Mouse (Mus musculus): ENCODE measurements around the gene Ash1l. TPM values are rescaled to one million over a fixed set of nuclear protein-coding genes. Genes with fewer than 3 reads are reported as not detected.

Gene Ash1l
- total and polyA plus RNA-seq, 3 experiments: 9.6 to 22.2 (median 12.8) TPM

DNA sequence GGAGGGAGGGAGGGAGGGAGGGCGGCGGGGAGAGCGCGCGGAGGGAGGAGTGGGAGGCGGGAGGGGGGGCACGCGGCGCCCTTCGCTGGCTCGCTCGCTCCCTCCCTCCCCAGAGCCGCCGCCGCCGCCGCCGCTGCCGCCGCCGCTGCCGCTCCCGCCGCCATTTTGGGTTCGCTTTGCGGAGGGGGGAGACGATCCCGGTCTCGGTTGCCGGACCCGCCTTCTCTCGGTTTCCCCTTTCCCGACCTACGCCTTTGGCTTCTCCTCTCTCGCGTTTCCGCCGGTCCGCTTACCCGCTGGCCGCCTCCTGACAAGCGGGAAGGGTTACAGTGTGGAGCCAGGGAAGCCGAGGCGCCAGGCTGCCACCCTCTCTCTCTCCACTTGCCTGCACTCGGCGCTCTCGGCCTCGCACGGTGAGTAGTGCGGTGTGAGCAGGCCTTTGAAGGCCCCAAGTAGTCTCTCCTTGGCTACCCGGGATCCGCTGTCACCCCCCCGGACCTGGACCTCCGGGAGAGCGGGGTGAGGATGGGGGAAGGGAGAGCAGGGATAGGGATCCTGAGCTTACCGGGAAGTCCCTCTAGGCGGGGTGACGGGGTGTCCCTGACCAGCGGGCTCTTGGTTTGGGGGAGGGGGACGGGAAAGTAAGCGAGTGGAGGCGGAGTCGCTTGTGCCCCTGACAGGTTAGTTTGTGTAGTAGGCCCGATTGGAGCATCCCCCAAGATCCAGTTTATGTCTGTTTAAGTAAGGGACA lies at the start of gene Ash1l, which contains the start of gene Dap3 (continued):
- TF ChIP-seq SIN3A (IDR thresholded peaks at IDR 0.05; ENCODE audit: low read length) (peak; percentile 82), ZNF384 (IDR thresholded peaks at IDR 0.05; ENCODE audit: low read depth, low read length) (no peak), CHD1 (IDR thresholded peaks at IDR 0.05; ENCODE audit: low read depth, low read length) (no peak), NELFE (IDR thresholded peaks at IDR 0.05; ENCODE audit: low read depth, low read length) (peak; percentile 4; the same call in 1 of the 2 replicates)

DNA sequence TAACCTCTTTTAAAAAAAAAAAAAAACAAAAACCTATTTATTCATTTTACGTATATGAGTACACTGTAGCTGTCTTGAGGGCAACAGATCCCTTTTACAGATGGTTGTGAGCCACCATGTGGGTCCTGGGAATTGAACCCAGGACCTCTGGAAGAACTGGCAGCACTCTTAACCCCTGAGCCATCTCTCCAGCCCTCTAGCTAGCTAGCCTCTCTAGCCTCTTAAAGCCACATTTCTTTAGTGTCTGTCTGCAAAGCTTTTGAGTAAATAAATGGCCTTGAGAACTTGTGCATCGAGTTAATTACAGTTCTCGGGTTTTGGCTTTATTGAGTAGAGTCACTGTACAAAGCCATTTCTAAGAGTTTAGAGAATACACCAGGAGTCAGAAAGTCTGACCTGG lies 45.6 kb upstream of the Ash1l start:
- Histone ChIP-seq H3K9me3 (replicated peaks; ENCODE audit: insufficient read depth, low read length) (no peaks in the 10 kb centered on the region), H3K27ac (ENCODE audit: control insufficient read depth, low read depth, low read length) (no peak overlapping the region), H3K79me2 (ENCODE audit: control insufficient read depth, insufficient read depth, low read length, poor library complexity) (no peaks in the 10 kb centered on the region), H3K9ac (ENCODE audit: control insufficient read depth, low read depth, low read length, poor library complexity, severe bottlenecking) (no peak overlapping the region), H3K4me1 (ENCODE audit: control insufficient read depth in 1 of 2, insufficient read depth in 2 of 2, low read length in 2 of 2) (no peaks in the 10 kb centered on the region), H3K4me3 (ENCODE audit: control insufficient read depth in 1 of 2, insufficient read depth in 1 of 2, low read depth in 2 of 2, low read length in 2 of 2) (no peak overlapping the region), H3K27me3 (ENCODE audit: control insufficient read depth in 1 of 2, insufficient read depth in 2 of 2, low read length in 2 of 2) (no peaks in the 10 kb centered on the region), H3K36me3 (ENCODE audit: control insufficient read depth in 1 of 2, insufficient read depth in 2 of 2, low read length in 2 of 2) (peaks cover 0 to 25% of the 10 kb centered on the region in 2 experiments; a peak in 2 of 4 replicates)
- peak; percentile 14 for DNase-seq (ENCODE audit: low read depth, low spot score)
- TF ChIP-seq SIN3A (IDR thresholded peaks at IDR 0.05; ENCODE audit: low read length) (no peak), POLR2A (IDR thresholded peaks at IDR 0.05; ENCODE audit: control insufficient read depth in 1 of 2, insufficient read depth in 1 of 2, low read depth in 1 of 2, low read length in 2 of 2, poor library complexity in 1 of 2) (peak in 1 of 2 experiments; percentile 34; a peak in 1 of 4 replicates), TAL1 (IDR thresholded peaks at IDR 0.05; ENCODE audit: low read length) (no peak), TBP (IDR thresholded peaks at IDR 0.05; ENCODE audit: low read depth, low read length) (peak; percentile 84)

DNA sequence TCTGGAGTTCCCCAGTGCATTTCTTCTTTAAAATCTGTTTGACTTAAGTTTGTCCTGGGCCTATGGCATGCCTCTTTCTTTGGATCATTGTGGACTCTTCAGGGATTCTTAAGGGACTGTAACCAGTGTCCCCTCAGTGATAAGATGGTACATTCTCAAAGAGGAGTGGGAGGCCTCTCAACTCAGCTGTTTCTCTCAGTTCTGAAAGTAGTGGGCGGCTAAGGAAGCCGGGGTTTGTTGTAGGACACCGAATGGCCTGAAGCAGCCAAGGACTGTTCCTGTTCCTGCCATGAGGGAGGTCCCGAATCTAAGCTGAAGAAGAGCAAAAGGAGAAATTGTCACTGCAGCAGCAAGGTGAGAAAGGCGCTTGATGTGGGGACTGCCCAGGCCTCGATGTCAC lies 45.2 kb upstream of the Ash1l start:
- Histone ChIP-seq H3K4me1 (ENCODE audit: control insufficient read depth in 1 of 2, insufficient read depth in 2 of 2, low read length in 2 of 2) (no peaks in the 10 kb centered on the region), H3K9ac (ENCODE audit: control insufficient read depth, low read depth, low read length, poor library complexity, severe bottlenecking) (no peak overlapping the region), H3K27me3 (ENCODE audit: control insufficient read depth in 1 of 2, insufficient read depth in 2 of 2, low read length in 2 of 2) (no peaks in the 10 kb centered on the region), H3K79me2 (ENCODE audit: control insufficient read depth, insufficient read depth, low read length, poor library complexity) (no peaks in the 10 kb centered on the region), H3K36me3 (ENCODE audit: control insufficient read depth in 1 of 2, insufficient read depth in 2 of 2, low read length in 2 of 2) (peaks cover 0 to 25% of the 10 kb centered on the region in 2 experiments; a peak in 2 of 4 replicates), H3K9me3 (replicated peaks; ENCODE audit: insufficient read depth, low read length) (no peaks in the 10 kb centered on the region), H3K4me3 (ENCODE audit: control insufficient read depth in 1 of 2, insufficient read depth in 1 of 2, low read depth in 2 of 2, low read length in 2 of 2) (no peak overlapping the region), H3K27ac (ENCODE audit: control insufficient read depth, low read depth, low read length) (no peak overlapping the region)
- TF ChIP-seq POLR2A (IDR thresholded peaks at IDR 0.05; ENCODE audit: control insufficient read depth in 1 of 2, insufficient read depth in 1 of 2, low read depth in 1 of 2, low read length in 2 of 2, poor library complexity in 1 of 2) (peak in 1 of 2 experiments; percentile 20; a peak in 1 of 4 replicates), RAD21 (IDR thresholded peaks at IDR 0.05; ENCODE audit: low read depth, low read length) (no peak)
- peak; percentile 6 for DNase-seq (ENCODE audit: low read depth, low spot score)

- DNase-seq (ENCODE audit: low read depth, low spot score): peak; percentile 11
- Histone ChIP-seq H3K79me2 (ENCODE audit: control insufficient read depth, insufficient read depth, low read length, poor library complexity) (no peaks in the 10 kb centered on the region), H3K9me3 (replicated peaks; ENCODE audit: insufficient read depth, low read length) (no peaks in the 10 kb centered on the region), H3K4me3 (ENCODE audit: control insufficient read depth in 1 of 2, insufficient read depth in 1 of 2, low read depth in 2 of 2, low read length in 2 of 2) (no peak overlapping the region), H3K27ac (ENCODE audit: control insufficient read depth, low read depth, low read length) (no peak overlapping the region), H3K4me1 (ENCODE audit: control insufficient read depth in 1 of 2, insufficient read depth in 2 of 2, low read length in 2 of 2) (no peaks in the 10 kb centered on the region), H3K27me3 (ENCODE audit: control insufficient read depth in 1 of 2, insufficient read depth in 2 of 2, low read length in 2 of 2) (no peaks in the 10 kb centered on the region), H3K36me3 (ENCODE audit: control insufficient read depth in 1 of 2, insufficient read depth in 2 of 2, low read length in 2 of 2) (peaks cover 0 to 25% of the 10 kb centered on the region in 2 experiments; a peak in 2 of 4 replicates), H3K9ac (ENCODE audit: control insufficient read depth, low read depth, low read length, poor library complexity, severe bottlenecking) (no peak overlapping the region)
- TF ChIP-seq MEF2A (IDR thresholded peaks at IDR 0.05; ENCODE audit: extremely low read depth, insufficient replicate concordance, low read depth, low read length, poor library complexity, severe bottlenecking) (no peak), ZMIZ1 (IDR thresholded peaks at IDR 0.05; ENCODE audit: low read depth, low read length) (0 out of 2 replicates have a peak, but pooled peaks have one; percentile 35), ZC3H11A (IDR thresholded peaks at IDR 0.05; ENCODE audit: low read depth, low read length) (no peak), CTCF (IDR thresholded peaks at IDR 0.05 in 2 of 3, conservative IDR thresholded peaks at IDR 0.05 in 1 of 3; ENCODE audit: control insufficient read depth in 1 of 3, insufficient read depth in 1 of 3, low read depth in 2 of 3, low read length in 3 of 3, poor library complexity in 1 of 3, severe bottlenecking in 1 of 3) (no peak), RCOR1 (IDR thresholded peaks at IDR 0.05; ENCODE audit: low read depth, low read length) (no peak)
Measured at GRCm38 (mm10) chr3:88905741-88906140, 44.7 kb upstream of the Ash1l start.
